Mouse (Mus musculus) adipocyte (in vitro differentiated cells): ENCODE data around the gene Slc47a1.
"Not testable (repeated sequence)": the region's sequence is repeated elsewhere in the genome, so short reads cannot be mapped to it uniquely, and the experiment has no call there.

Experiments used
- DNase-seq: peaks from one replicate; pipeline ENCODE4 v3.0.0-alpha.2; 2016; ENCODE audit warnings: low spot score

Gene Slc47a1

DNA sequence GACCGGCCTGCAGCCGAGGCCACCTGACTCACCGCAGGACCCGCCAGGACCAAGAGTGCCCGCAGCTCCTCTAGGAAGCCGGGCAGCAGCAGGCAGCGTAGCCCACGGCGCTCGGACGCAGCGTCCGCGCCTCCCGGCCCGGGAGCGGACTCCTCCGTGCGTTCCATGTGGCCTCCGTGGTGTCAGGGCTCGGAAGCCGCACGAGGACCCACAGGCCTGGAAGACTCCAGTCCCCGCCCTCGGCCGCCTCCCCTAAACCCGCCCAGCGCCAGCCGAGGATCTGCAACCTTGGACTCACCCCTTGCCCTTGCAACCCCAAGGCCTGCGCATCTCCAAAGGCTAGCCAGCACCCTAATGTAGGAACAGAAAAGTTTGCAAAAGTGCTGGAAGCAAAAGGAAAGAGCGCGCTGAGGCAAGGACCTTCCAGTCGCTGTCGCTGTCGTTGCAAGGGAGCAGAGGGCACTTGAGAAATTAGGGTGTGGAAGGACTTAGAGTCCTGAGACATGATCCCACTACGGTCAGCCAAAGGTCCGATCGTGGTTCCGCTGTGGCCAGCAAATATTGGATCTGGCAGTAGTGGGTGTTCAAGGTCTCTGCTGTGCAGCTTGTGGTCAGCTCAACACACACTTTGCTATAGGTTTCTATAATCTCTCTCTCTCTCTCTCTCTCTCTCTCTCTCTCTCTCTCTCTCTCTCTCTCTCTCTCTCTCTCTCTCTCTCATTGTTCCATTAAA lies at the start of gene Slc47a1:
TSS of gene Slc47a1 (minus strand) at position 465 of the 733 bp plus-strand sequence.
- DNase-seq, result no peak

GRCm38 (mm10) chr11:61419253-61419652 lies 41.1 kb upstream of the Slc47a1 start:
- no peak for DNase-seq

- peak; percentile 88 for DNase-seq
Observed at GRCm38 (mm10) chr11:61417945-61418551, 39.9 kb upstream of the Slc47a1 start.

- DNase-seq, result peak; percentile 21
Observed at GRCm38 (mm10) chr11:61416540-61416939, 38.4 kb upstream of the Slc47a1 start.

GRCm38 (mm10) chr11:61415444-61415843 lies 37.3 kb upstream of the Slc47a1 start:
- DNase-seq, result no peak

DNA sequence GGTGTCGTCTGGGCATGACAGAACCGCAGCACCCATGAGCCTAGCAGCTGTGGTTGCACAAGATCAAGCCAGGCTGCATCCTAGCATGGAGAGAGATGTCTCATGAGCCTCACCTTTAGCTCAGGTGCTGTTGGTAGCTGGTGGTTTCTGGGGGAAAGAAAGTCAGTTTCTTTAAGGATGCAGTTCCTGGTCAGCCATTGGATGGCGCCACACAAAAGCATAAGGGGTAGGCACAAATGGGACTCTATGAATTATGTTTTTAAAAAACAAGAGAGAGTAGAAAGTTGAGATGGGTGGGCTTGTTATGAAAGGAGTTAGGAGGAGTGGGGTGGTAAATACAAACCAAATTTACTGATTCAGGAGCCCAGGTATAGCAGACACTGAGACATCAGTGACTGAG lies 36.4 kb upstream of the Slc47a1 start:
- DNase-seq, result no peak

DNA sequence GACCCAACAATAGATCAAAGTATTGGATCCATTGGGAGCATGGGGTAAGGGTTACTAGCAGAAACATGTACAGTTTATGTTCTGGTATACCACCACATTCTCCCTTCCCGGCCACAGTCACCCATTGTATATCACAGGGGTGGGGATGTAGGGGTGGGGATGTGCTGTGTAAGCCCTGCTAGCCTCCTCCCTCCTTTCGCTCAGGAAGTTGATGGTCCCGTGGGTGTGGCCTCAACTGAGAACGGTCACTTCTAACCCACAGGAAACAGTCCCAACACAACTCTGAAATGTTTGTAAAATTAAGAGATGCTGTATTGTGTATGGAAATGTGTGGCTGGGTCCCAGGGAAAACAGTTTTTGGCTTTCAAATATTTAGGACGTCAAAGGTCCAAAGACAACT lies 35.3 kb upstream of the Slc47a1 start:
- DNase-seq, result no peak

- no peak for DNase-seq
Observed at GRCm38 (mm10) chr11:61411809-61412208, 33.7 kb upstream of the Slc47a1 start.

DNA sequence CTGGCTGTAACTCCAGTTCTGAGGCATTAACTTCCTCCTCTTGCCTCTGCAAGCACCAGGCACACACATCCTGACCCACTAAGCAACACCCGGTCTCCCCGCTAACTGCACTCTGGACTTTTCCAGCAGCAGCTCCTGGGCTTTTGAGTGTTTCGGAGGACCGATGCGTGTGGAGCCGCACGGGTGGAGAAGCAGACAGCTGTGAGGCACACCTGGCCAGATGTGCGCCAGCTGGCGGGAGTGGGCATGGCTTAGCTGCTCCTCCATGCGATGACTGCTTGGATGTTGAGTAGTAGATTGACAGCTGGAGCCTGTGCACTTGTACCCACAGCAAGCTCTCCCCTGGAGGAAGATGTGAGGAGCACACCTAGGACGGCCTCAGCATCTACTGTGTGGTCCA lies 33.1 kb upstream of the Slc47a1 start:
- no peak for DNase-seq

DNA sequence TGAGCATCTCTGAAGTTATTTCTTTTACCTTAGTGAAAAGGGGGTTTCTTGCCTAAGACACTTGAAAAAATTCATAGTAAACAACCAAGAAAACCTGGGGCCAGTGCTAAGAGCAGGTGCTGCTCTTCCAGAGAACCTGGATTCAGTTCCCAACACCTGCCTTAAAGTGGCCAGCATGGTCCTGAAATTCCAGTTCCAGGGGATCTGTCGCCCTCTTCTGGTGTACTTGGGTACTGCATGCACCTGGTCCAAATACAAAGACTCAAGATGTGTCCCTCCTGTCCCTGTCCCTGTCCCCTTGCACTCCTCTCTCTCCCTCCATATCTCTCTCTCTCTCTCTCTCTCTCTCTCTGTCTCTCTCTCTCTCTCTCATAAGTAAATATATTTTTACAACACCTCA lies 32.0 kb upstream of the Slc47a1 start:
- DNase-seq, result peak; percentile 80

GRCm38 (mm10) chr11:61409051-61409450 lies 30.9 kb upstream of the Slc47a1 start:
- DNase-seq, result peak; percentile 58

DNA sequence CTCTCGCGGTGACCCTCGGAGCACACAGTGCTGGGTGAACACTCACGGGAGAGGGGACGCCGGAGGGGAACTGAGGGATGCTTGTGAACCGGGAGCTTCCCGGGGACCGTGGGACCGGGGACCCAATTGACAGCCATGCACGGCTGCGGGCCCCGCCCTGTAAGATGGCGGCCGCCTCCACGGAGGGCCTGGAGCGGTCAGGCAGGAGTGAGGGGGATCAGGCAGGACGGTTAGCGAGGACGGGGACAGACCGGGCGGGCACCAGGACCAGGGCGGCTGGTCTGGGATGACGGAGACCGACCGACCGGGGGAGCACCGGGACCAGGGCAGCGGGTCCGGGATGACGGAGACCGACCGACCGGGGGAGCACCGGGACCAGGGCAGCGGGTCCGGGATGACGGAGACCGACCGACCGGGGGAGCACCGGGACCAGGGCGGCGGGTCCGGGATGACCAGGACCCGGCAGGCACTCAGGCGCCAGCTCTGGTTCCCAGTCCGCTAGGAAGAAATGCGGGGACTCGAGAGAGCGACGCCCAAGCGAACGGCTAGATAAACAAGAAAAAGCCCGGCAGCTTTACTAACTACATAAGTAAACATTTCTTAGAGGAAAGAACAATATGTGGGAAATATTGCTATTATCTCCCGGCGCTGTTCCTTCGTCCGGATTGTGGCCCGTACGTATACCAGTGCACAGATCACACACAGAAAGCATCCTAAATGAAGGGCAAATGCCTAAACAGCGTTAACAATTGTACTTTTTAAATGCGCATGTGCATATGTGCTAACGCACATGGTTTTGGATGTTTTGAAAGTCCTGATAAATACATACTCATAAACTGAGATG lies 30.3 kb upstream of the Slc47a1 start:
- peak; percentile 34 for DNase-seq

DNA sequence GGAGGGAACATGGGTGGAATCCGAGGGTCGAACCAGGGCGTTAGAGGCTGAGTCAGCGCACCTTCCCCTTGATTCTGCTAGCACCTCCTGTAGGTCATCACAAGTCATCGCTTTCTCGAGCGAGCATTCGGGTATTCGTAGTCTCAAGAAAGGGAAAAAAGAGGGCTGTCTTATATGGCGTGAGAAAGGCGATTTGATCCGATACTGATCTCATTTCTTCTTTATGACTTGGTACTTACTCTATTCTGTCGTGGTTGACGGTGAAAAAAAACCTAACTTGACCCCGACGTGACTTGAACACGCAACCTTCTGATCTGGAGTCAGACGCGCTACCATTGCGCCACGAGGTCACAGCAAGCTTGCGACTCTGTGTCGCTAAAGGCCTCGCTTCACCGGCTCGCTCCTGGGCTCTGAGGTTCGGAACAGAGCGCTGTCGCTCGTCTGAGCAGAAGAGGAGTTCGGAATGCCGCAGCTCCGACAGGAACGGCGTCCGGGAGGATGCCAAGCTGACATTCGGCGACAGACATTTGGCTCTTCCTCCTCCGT lies 29.6 kb upstream of the Slc47a1 start:
- peak; percentile 80 for DNase-seq

DNA sequence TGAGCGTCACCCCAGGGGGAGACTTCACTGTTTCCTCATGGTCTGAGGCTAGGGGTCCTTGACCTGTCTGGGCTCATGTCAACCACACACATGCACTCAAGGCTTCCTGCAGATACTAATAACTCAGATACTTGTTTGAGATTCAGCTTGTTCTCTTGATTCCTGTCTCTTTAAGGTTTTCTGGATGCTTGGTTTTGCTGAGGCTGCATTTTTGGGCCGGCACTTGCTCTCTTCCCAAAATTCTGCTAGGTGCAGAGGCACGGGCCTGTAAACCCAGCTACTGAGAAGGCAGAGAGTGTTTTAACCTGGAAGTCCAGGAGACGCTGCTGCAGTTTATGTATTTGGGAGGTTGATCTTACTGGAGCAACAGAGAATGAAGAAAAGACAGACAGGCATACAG lies 23.6 kb upstream of the Slc47a1 start:
- DNase-seq, result no peak

DNA sequence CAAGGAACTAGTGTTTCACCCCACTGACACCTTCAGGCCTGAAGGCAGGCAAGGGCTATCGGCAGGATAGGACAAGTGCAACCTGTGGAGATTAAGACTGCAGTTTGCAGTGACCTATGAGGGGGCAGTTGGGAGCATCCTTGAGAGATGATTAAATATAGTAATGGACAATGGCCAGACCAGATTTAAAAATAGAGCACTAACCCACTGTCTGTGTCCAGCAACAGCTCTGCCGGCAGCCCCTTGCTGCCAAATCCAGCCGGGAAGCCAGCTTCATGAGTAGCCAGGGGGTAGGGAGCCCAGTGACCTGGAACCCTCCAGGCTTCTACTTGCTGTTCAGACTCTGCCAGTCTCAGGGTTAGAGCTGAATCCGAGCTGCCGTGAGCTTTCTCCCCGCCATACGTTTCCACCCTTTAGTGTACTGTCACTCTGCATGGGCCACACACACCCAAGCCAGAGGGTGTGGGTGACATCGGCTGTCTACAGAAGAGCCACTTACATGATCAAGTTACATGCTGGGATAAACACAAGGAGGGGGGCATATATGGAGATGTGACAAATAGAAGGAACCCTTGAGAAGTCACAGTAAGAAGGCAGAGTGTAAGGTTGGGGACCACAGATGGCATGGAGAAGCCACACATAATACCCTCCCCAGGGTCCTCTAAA lies 22.7 kb upstream of the Slc47a1 start:
- no peak for DNase-seq

DNA sequence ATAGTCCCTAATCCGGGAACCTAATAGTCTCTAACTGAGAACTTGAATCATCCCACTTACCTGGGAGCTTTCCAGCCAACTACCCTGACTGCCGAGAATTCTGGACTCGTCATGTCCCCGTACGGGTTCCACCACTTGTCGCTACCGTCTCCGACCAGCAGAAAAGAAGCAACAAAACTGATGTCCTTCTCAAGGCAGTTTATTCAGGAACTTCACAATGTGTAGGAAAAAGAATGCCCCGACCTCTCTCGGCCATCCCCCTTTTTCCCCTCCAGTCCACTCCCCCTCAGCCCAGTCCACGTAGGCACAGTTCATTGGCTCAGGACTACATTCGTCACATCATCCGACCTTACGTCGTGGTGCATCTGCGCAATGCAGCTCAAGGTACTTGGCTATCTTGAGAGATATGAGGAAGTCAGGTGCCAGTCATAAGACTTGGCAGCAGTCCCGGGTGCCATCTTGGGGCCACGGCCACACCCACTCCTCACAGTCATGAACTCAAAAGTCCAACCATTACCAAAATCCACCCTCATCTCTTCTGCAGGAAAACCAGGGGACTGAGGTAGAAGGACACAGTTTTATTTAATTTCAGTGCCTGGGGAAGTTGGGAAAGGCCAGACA lies 19.4 kb upstream of the Slc47a1 start:
- DNase-seq, result not testable (repeated sequence)

DNA sequence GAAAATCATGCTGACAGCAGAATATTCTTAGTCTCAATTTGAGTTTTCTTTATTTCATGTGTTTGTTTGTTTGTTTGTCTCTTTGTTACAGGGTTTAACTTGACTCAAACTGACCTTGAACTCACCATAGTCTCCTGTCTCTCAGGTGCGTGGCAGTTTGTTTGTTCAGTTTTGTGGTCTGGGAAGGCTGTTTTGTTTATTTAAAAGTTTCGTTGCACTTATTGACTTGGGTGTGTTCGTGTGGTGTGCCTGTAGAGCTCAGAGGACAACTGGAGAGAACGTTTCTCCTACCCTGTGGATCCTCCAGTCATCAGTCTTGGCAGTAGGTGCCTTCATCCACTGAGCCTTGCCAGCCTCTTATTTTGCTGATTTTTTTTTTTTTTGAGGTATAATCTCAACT lies 10.8 kb upstream of the Slc47a1 start:
- no peak for DNase-seq

DNA sequence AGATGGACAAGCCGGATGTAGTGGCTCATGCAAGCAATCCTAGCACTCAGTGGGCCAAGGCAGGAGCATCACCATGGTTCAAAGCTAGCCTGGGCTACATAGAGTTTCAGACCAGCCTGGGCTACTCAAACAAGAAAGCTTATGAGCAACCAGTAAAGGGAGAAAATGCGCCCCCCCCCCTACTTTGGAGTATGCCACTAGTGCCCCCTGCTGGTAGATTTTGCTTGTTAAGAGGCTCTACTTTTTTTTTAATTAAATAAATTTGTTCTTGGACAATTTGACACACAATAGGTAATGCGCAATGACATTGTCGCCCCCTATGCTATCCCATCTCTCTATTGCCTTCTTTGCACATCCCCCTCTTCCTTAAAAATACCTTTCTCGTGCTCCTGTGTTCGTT lies 9.9 kb upstream of the Slc47a1 start:
- DNase-seq, result peak; percentile 68

DNA sequence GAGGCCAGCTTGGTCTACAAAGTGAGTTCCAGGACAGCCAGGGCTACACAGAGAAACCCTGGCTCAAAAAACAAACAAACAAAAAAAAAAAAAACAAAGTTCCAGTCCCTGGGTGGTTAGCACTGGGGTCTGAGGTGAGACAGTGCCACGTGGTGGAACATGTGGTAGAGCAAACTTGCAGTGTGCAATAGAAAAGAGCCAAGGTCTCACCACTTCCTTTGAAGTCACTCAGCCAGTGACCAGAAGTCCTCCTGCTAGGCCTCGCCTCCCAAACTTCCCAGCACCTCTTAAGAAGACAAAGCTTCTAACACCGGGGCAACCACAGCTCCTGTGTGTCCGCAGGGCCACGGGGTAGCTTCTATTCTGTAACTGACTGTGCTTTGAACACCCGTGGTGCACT lies 9.1 kb upstream of the Slc47a1 start:
- no peak for DNase-seq

- no peak for DNase-seq
Observed at GRCm38 (mm10) chr11:61385725-61386124, 7.6 kb upstream of the Slc47a1 start.

- DNase-seq, result no peak
Observed at GRCm38 (mm10) chr11:61381272-61381671, 3.1 kb upstream of the Slc47a1 start.

DNA sequence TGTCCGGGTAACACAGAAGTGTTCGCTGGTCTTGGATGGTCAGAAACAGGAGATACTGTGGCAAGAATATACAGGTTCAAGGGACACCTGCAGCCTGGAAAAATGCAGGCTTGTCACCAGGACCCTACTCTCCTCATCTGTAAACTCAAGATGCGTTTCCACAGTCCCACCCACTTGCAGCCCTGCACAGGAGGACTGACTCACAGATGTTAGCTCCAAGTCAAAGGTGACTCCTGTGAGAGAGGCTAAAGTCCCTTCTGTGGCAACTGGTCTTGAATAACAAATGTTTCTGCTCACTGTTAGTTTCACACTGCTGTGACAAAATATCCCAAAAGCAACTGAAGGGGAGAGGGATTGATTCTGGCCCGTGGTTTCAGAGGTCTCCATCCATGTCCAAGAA lies 506 bp upstream of the Slc47a1 start:
- DNase-seq, result no peak
